Mouse (Mus musculus): ENCODE results near the gene Fbrsl1. TPM values are rescaled to one million over a fixed set of nuclear protein-coding genes. Genes with fewer than 3 reads are reported as not detected.

Fbrsl1 gene
- polyA plus RNA-seq, 1 experiment from 2014 or later: 17.5 TPM

- 89% methylated on average over 8 of the region's 8 CpGs for WGBS
- Histone ChIP-seq H3K36me3 (ENCODE audit: control insufficient read depth, insufficient read depth, low read length) (no peaks in the 10 kb centered on the region), H3K4me2 (replicated peaks; ENCODE audit: low read depth, low read length) (no peak overlapping the region), H3K27me3 (ENCODE audit: control insufficient read depth, insufficient read depth, low read length) (no peaks in the 10 kb centered on the region), H3K9ac (ENCODE audit: low read depth, low read length) (no peak overlapping the region), H3K27ac (ENCODE audit: low read depth, low read length) (no peak overlapping the region), H3K4me3 (ENCODE audit: low read depth, low read length) (no peak overlapping the region), H3K9me3 (ENCODE audit: control insufficient read depth, low read length) (no peaks in the 10 kb centered on the region), H3K4me1 (replicated peaks; ENCODE audit: control insufficient read depth, insufficient read depth, low read length) (no peaks in the 10 kb centered on the region; the same call in 1 of the 2 replicates)
- DNase-seq (ENCODE audit: low spot score): no peak
- no peak for ATAC-seq (ENCODE audit: low FRiP score)
These were observed 47.2 kb downstream of the Fbrsl1 start for GRCm38 (mm10) chr5:110401101-110401500.

- Histone ChIP-seq H3K27me3 (ENCODE audit: control insufficient read depth, insufficient read depth, low read length) (no peaks in the 10 kb centered on the region), H3K4me1 (replicated peaks; ENCODE audit: control insufficient read depth, insufficient read depth, low read length) (no peaks in the 10 kb centered on the region), H3K9ac (ENCODE audit: low read depth, low read length) (no peak overlapping the region), H3K9me3 (ENCODE audit: control insufficient read depth, low read length) (no peaks in the 10 kb centered on the region), H3K36me3 (ENCODE audit: control insufficient read depth, insufficient read depth, low read length) (no peaks in the 10 kb centered on the region), H3K4me2 (replicated peaks; ENCODE audit: low read depth, low read length) (no peak overlapping the region), H3K4me3 (ENCODE audit: low read depth, low read length) (no peak overlapping the region), H3K27ac (ENCODE audit: low read depth, low read length) (no peak overlapping the region)
- DNase-seq (ENCODE audit: low spot score) (no peak), ATAC-seq (ENCODE audit: low FRiP score) (no peak)
- WGBS: 78% methylated on average over 5 of the region's 5 CpGs
These were observed 53.2 kb downstream of the Fbrsl1 start for GRCm38 (mm10) chr5:110395006-110395661.

- Histone ChIP-seq H3K4me2 (replicated peaks; ENCODE audit: low read depth, low read length) (no peak overlapping the region), H3K27ac (ENCODE audit: low read depth, low read length) (no peak overlapping the region), H3K27me3 (ENCODE audit: control insufficient read depth, insufficient read depth, low read length) (no peaks in the 10 kb centered on the region), H3K9me3 (ENCODE audit: control insufficient read depth, low read length) (no peaks in the 10 kb centered on the region), H3K36me3 (ENCODE audit: control insufficient read depth, insufficient read depth, low read length) (no peaks in the 10 kb centered on the region), H3K4me1 (replicated peaks; ENCODE audit: control insufficient read depth, insufficient read depth, low read length) (no peaks in the 10 kb centered on the region), H3K4me3 (ENCODE audit: low read depth, low read length) (no peak overlapping the region), H3K9ac (ENCODE audit: low read depth, low read length) (no peak overlapping the region)
- 66% methylated on average over 5 of the region's 5 CpGs for WGBS
- DNase-seq (ENCODE audit: low spot score) (peak; percentile 23), ATAC-seq (ENCODE audit: low FRiP score) (no peak)
These were observed 55.6 kb downstream of the Fbrsl1 start for GRCm38 (mm10) chr5:110392727-110393126.

GRCm38 (mm10) chr5:110390631-110391030, 57.7 kb downstream of the Fbrsl1 start:
- H3K27ac ChIP-seq (ENCODE audit: low read depth, low read length): no peak overlapping the region
- peaks cover 5% of the 10 kb centered on the region; the same call in 1 of the 2 replicates for H3K27me3 ChIP-seq (ENCODE audit: control insufficient read depth, insufficient read depth, low read length)
- H3K9ac ChIP-seq (ENCODE audit: low read depth, low read length): no peak overlapping the region
- no peak overlapping the region for H3K4me2 ChIP-seq (replicated peaks; ENCODE audit: low read depth, low read length)
- DNase-seq (ENCODE audit: low spot score) (no peak), ATAC-seq (ENCODE audit: low FRiP score) (no peak)
- 92% methylated on average over 4 of the region's 4 CpGs for WGBS
- H3K4me1 ChIP-seq (replicated peaks; ENCODE audit: control insufficient read depth, insufficient read depth, low read length): peaks cover 4% of the 10 kb centered on the region; the same call in 1 of the 2 replicates
- H3K9me3 ChIP-seq (ENCODE audit: control insufficient read depth, low read length): no peaks in the 10 kb centered on the region
- H3K36me3 ChIP-seq (ENCODE audit: control insufficient read depth, insufficient read depth, low read length): no peaks in the 10 kb centered on the region
- H3K4me3 ChIP-seq (ENCODE audit: low read depth, low read length): no peak overlapping the region

- peaks cover 4% of the 10 kb centered on the region; the same call in 1 of the 2 replicates for H3K4me1 ChIP-seq (replicated peaks; ENCODE audit: control insufficient read depth, insufficient read depth, low read length)
- H3K9ac ChIP-seq (ENCODE audit: low read depth, low read length): peak overlapping the region; percentile 66
- peak overlapping the region; percentile 58 for H3K4me3 ChIP-seq (ENCODE audit: low read depth, low read length)
- H3K4me2 ChIP-seq (replicated peaks; ENCODE audit: low read depth, low read length): peak overlapping the region; percentile 50
- H3K27me3 ChIP-seq (ENCODE audit: control insufficient read depth, insufficient read depth, low read length): peaks cover 5% of the 10 kb centered on the region; the same call in 1 of the 2 replicates
- ATAC-seq (ENCODE audit: low FRiP score) (no peak), DNase-seq (ENCODE audit: low spot score) (no peak)
- H3K9me3 ChIP-seq (ENCODE audit: control insufficient read depth, low read length): no peaks in the 10 kb centered on the region
- H3K36me3 ChIP-seq (ENCODE audit: control insufficient read depth, insufficient read depth, low read length): no peaks in the 10 kb centered on the region
- WGBS: 19% methylated on average over 8 of the region's 8 CpGs
- no peak overlapping the region for H3K27ac ChIP-seq (ENCODE audit: low read depth, low read length)
These were observed 61.0 kb downstream of the Fbrsl1 start for GRCm38 (mm10) chr5:110387332-110387731.

GRCm38 (mm10) chr5:110386371-110387330, 61.7 kb downstream of the Fbrsl1 start:
- Histone ChIP-seq H3K4me3 (ENCODE audit: low read depth, low read length) (peak overlapping the region; percentile 58), H3K27me3 (ENCODE audit: control insufficient read depth, insufficient read depth, low read length) (peaks cover 5% of the 10 kb centered on the region; the same call in 1 of the 2 replicates), H3K4me1 (replicated peaks; ENCODE audit: control insufficient read depth, insufficient read depth, low read length) (peaks cover 4% of the 10 kb centered on the region; the same call in 1 of the 2 replicates), H3K9me3 (ENCODE audit: control insufficient read depth, low read length) (no peaks in the 10 kb centered on the region), H3K4me2 (replicated peaks; ENCODE audit: low read depth, low read length) (peak overlapping the region; percentile 50), H3K36me3 (ENCODE audit: control insufficient read depth, insufficient read depth, low read length) (no peaks in the 10 kb centered on the region), H3K9ac (ENCODE audit: low read depth, low read length) (peak overlapping the region; percentile 66), H3K27ac (ENCODE audit: low read depth, low read length) (peak overlapping the region; percentile 51)
- ATAC-seq (ENCODE audit: low FRiP score) (peak; percentile 88), DNase-seq (ENCODE audit: low spot score) (peak; percentile 82)
- WGBS: 1% methylated on average over 81 of the region's 90 CpGs

GRCm38 (mm10) chr5:110385263-110385662, 63.0 kb downstream of the Fbrsl1 start:
- Histone ChIP-seq H3K9me3 (ENCODE audit: control insufficient read depth, low read length) (no peaks in the 10 kb centered on the region), H3K9ac (ENCODE audit: low read depth, low read length) (no peak overlapping the region), H3K4me1 (replicated peaks; ENCODE audit: control insufficient read depth, insufficient read depth, low read length) (peaks cover 4% of the 10 kb centered on the region; the same call in 1 of the 2 replicates), H3K27ac (ENCODE audit: low read depth, low read length) (no peak overlapping the region), H3K4me3 (ENCODE audit: low read depth, low read length) (peak overlapping the region; percentile 58), H3K27me3 (ENCODE audit: control insufficient read depth, insufficient read depth, low read length) (peaks cover 5% of the 10 kb centered on the region; the same call in 1 of the 2 replicates), H3K36me3 (ENCODE audit: control insufficient read depth, insufficient read depth, low read length) (no peaks in the 10 kb centered on the region), H3K4me2 (replicated peaks; ENCODE audit: low read depth, low read length) (peak overlapping the region; percentile 50)
- DNase-seq (ENCODE audit: low spot score) (no peak), ATAC-seq (ENCODE audit: low FRiP score) (no peak)
- 59% methylated on average over 4 of the region's 4 CpGs for WGBS

GRCm38 (mm10) chr5:110384491-110384890, 63.8 kb downstream of the Fbrsl1 start:
- 81% methylated on average over 6 of the region's 6 CpGs for WGBS
- Histone ChIP-seq H3K36me3 (ENCODE audit: control insufficient read depth, insufficient read depth, low read length) (no peaks in the 10 kb centered on the region), H3K9me3 (ENCODE audit: control insufficient read depth, low read length) (no peaks in the 10 kb centered on the region), H3K9ac (ENCODE audit: low read depth, low read length) (no peak overlapping the region), H3K27me3 (ENCODE audit: control insufficient read depth, insufficient read depth, low read length) (peaks cover 5% of the 10 kb centered on the region; the same call in 1 of the 2 replicates), H3K4me3 (ENCODE audit: low read depth, low read length) (no peak overlapping the region), H3K4me1 (replicated peaks; ENCODE audit: control insufficient read depth, insufficient read depth, low read length) (peaks cover 4% of the 10 kb centered on the region; the same call in 1 of the 2 replicates), H3K4me2 (replicated peaks; ENCODE audit: low read depth, low read length) (peak overlapping the region; percentile 50; the same call in 1 of the 2 replicates), H3K27ac (ENCODE audit: low read depth, low read length) (no peak overlapping the region)
- DNase-seq (ENCODE audit: low spot score): no peak
- ATAC-seq (ENCODE audit: low FRiP score): no peak

Measured in hindbrain, embryonic 11.5 days (tissue).